Mouse (Mus musculus): ENCODE data around the gene Vrk1. TPM values are rescaled to one million over a fixed set of nuclear protein-coding genes. Genes with fewer than 3 reads are reported as not detected.

The Vrk1 gene
- polyA plus RNA-seq, 1 experiment: 65.8 TPM

DNA sequence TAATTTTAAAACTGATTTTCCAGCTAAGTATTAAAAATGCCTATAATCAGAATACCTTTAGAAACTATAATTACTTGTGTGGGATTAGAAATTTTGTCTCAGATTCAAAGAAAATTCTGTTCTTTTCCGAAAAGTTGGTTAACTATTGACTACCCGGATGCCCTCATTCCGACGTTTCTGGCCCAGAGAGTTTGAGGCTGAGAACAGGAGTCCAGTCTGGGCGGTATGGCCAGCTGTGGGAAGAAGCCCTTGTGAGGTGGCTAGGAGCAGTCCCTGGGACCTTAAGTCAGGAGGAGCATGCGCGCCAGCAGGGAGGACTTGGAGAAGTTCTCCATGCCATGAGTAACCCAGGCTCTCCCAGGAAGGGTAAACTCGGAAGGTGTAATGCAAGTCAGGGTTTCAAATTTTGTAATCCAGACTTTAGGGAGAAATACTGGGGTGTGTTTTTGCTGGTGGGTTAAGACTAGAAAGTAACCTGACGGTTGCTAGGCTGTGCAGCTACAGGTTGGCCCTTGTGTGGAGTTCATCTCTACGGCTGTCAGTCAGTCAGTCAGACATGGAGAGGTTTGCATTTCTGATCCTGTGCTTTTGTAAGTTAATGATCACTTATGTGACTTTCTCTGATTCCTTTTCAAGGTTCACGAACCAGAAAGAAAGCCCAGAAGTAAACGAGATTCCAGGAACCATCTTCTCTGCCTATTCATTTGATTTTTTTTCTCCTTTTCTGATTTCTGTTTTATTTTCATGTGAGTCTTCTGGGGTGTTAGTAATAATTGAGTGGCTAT, 64.5 kb downstream of the Vrk1 start:
- TF ChIP-seq POLR2A (IDR thresholded peaks at IDR 0.05; ENCODE audit: borderline replicate concordance, control insufficient read depth, low read depth, low read length) (no peak), CTCF (IDR thresholded peaks at IDR 0.05; ENCODE audit: control insufficient read depth, insufficient read depth, low read length) (no peak)
- H3K4me3 ChIP-seq (replicated peaks; ENCODE audit: control insufficient read depth, low read depth, low read length): no peak overlapping the region
- no peaks in the 10 kb centered on the region for H3K4me1 ChIP-seq (ENCODE audit: control insufficient read depth, insufficient read depth, low read length)
- H3K27ac ChIP-seq (ENCODE audit: control insufficient read depth, insufficient read depth, low read depth, low read length, poor library complexity): no peak overlapping the region
- 90% methylated on average over 12 of the region's 12 CpGs for WGBS

DNA sequence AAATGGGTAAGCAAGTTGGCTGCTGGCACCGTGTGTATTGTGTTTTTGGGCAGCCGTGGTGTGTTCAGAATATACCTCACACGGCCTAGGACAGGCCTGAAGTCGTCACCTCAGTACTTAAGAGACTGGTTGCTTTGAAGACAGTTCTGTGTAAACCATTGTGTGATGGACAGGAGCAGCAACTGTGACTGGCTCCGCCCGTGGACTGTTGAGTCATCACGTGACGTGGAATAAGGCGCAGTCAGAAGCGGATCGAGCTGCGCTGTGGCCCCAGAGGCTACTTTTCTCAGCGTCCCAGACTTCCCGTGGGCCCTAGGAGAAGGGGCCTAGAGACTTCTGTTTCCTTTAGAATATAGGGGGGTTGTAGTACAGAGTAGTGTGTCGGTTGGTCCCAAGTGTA, 66.1 kb downstream of the Vrk1 start:
- no peak overlapping the region for H3K4me3 ChIP-seq (replicated peaks; ENCODE audit: control insufficient read depth, low read depth, low read length)
- no peaks in the 10 kb centered on the region for H3K4me1 ChIP-seq (ENCODE audit: control insufficient read depth, insufficient read depth, low read length)
- no peak overlapping the region for H3K27ac ChIP-seq (ENCODE audit: control insufficient read depth, insufficient read depth, low read depth, low read length, poor library complexity)
- no peak for TF ChIP-seq POLR2A (IDR thresholded peaks at IDR 0.05; ENCODE audit: borderline replicate concordance, control insufficient read depth, low read depth, low read length)
- TF ChIP-seq CTCF (IDR thresholded peaks at IDR 0.05; ENCODE audit: control insufficient read depth, insufficient read depth, low read length): no peak
- WGBS: 92% methylated on average over 15 of the region's 15 CpGs

DNA sequence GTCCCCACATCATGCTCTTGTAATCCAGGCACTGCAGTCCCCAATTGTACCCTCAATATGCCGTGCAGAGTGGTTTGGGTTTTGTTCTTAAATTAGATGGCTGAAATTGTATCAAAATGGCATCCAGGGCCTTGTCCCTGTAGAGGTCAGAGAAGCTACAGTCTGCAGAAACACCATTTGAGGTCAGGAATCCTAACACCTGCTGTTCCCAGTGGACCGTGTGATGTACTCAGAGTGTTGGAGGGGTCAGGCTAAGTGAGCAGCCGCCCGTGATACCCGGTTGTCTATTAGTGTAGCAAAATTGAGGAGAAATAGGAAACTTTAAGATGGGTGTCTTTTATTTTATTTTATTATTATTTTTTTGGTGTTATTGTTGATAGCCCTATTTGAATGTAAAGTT, 70.5 kb downstream of the Vrk1 start:
- Histone ChIP-seq H3K27ac (ENCODE audit: control insufficient read depth, insufficient read depth, low read depth, low read length, poor library complexity) (no peak overlapping the region), H3K4me1 (ENCODE audit: control insufficient read depth, insufficient read depth, low read length) (no peaks in the 10 kb centered on the region), H3K4me3 (replicated peaks; ENCODE audit: control insufficient read depth, low read depth, low read length) (no peak overlapping the region)
- 91% methylated on average over 5 of the region's 5 CpGs for WGBS
- TF ChIP-seq CTCF (IDR thresholded peaks at IDR 0.05; ENCODE audit: control insufficient read depth, insufficient read depth, low read length) (no peak), POLR2A (IDR thresholded peaks at IDR 0.05; ENCODE audit: borderline replicate concordance, control insufficient read depth, low read depth, low read length) (no peak)

DNA sequence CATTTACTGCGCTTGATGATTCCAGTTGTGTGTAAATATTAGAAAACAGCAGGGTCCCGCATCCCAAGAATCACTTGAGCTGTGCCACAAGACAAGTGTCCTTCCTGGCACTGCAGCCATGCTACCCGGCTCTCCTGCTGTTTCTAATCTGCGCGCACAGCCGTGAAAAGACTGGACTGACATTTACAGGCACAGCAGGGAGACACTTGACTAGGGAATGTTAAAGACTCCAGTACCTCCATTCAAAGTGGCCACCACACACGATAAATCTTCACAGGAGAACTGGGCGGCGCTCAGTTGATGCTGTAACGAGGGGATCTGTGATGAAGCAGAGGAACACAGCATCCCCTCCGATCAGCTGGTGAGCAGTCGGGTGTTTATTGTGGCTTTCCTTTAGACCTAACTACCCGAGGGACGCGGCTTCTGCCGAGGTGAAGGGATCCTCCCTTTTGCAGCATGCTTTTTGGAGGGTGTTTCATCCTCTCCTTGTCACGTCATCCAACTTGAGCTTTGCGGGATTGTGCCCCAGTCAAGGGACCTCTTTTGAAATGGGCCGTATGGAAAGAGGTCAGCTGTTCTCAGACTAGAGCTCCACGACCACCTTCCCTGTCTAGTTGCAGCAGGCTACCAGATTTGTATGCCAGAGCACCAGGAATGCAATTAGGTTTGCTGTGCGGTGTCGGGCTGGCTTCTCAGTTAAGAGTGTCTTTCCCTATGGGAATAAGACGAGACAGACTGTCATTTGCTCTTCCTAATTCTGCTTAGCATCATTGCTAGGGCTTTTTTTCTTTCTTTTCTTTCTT, 71.1 kb downstream of the Vrk1 start:
- TF ChIP-seq POLR2A (IDR thresholded peaks at IDR 0.05; ENCODE audit: borderline replicate concordance, control insufficient read depth, low read depth, low read length) (no peak), CTCF (IDR thresholded peaks at IDR 0.05; ENCODE audit: control insufficient read depth, insufficient read depth, low read length) (no peak)
- H3K4me1 ChIP-seq (ENCODE audit: control insufficient read depth, insufficient read depth, low read length): no peaks in the 10 kb centered on the region
- H3K27ac ChIP-seq (ENCODE audit: control insufficient read depth, insufficient read depth, low read depth, low read length, poor library complexity): no peak overlapping the region; the same call in 1 of the 2 replicates
- H3K4me3 ChIP-seq (replicated peaks; ENCODE audit: control insufficient read depth, low read depth, low read length): no peak overlapping the region
- WGBS: 85% methylated on average over 23 of the region's 23 CpGs

DNA sequence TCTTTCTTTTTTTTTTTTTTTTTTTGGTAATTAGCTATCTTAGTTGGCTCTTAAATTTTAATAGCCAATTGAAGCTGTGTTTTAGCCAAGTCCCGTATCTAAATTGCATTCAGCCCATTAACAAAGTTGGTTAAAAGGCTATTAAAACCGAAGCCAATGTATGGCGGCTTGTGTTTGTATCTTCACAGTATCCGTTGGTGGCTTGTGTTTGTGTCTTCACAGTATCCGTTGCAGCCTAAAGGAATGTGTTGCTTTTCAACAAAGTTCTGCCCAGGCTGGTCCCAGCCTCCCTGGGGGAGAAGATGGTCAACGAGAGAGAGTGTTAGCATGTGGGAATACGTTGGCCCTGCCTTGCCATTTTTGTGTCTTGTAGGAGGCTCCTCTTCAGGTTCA, 71.7 kb downstream of the Vrk1 start:
- TF ChIP-seq POLR2A (IDR thresholded peaks at IDR 0.05; ENCODE audit: borderline replicate concordance, control insufficient read depth, low read depth, low read length): no peak
- TF ChIP-seq CTCF (IDR thresholded peaks at IDR 0.05; ENCODE audit: control insufficient read depth, insufficient read depth, low read length): no peak
- H3K4me1 ChIP-seq (ENCODE audit: control insufficient read depth, insufficient read depth, low read length): no peaks in the 10 kb centered on the region
- H3K4me3 ChIP-seq (replicated peaks; ENCODE audit: control insufficient read depth, low read depth, low read length): no peak overlapping the region
- 92% methylated on average over 7 of the region's 7 CpGs for WGBS
- H3K27ac ChIP-seq (ENCODE audit: control insufficient read depth, insufficient read depth, low read depth, low read length, poor library complexity): no peak overlapping the region

DNA sequence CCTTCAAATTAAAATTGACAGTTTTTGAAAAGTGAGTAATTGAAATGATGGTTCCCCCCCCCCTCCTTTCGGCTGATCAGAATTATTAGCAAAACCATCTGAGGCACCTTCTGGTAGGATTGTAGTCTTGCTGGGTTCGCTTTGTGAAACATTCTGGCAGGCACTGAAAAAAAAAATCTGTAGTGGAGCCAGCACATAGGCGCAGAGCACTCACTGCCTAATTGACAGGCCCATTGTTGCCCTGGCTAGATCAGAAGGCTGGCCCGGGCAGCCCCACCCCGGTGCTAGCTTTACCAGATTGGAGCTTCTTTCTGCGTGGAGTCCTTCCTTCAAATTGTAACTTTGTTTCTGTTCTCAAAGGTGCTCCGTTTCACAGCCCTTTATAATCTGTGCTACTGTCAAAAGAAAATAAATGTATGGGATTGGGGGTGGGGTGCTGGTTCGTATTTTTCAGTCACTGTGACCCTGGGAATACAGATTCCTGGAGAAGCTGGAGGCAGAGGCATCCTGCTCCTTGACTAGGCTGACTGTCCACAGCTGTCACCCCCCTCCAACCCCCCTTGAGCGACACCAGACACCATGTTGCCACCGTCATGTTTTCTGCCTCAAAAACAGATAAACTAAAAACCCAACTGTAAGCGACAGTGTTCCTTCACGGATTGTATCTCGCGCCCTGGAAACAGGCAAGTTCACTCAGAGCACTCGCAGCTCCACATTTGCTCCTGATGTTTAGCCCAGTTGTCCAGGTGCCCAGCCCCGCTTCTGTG, 72.3 kb downstream of the Vrk1 start:
- Histone ChIP-seq H3K27ac (ENCODE audit: control insufficient read depth, insufficient read depth, low read depth, low read length, poor library complexity) (no peak overlapping the region), H3K4me1 (ENCODE audit: control insufficient read depth, insufficient read depth, low read length) (no peaks in the 10 kb centered on the region), H3K4me3 (replicated peaks; ENCODE audit: control insufficient read depth, low read depth, low read length) (no peak overlapping the region)
- WGBS: 88% methylated on average over 16 of the region's 16 CpGs
- TF ChIP-seq POLR2A (IDR thresholded peaks at IDR 0.05; ENCODE audit: borderline replicate concordance, control insufficient read depth, low read depth, low read length): no peak
- TF ChIP-seq CTCF (IDR thresholded peaks at IDR 0.05; ENCODE audit: control insufficient read depth, insufficient read depth, low read length): no peak

DNA sequence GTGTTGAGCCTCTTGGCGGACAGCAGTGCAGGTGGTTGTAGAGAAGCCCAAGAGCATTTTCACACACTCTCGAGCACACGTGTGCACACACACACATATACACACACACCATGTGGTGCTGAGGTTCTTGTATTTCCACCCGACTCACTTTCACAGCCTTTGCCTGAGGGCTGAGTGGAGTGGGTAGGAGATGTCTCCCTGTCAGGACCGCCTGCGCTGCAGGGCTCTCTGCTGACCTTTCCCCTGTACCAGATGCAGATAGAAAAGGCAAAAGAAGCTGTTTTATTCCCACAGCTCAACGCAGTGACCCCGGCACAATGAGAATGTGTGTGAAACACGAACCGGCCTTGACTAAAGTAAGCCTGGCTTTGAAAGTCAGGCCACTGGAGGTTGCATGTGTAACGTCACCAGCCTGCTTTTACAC, 72.9 kb downstream of the Vrk1 start:
- WGBS: 90% methylated on average over 11 of the region's 11 CpGs
- H3K27ac ChIP-seq (ENCODE audit: control insufficient read depth, insufficient read depth, low read depth, low read length, poor library complexity): no peak overlapping the region
- no peaks in the 10 kb centered on the region for H3K4me1 ChIP-seq (ENCODE audit: control insufficient read depth, insufficient read depth, low read length)
- TF ChIP-seq CTCF (IDR thresholded peaks at IDR 0.05; ENCODE audit: control insufficient read depth, insufficient read depth, low read length) (no peak), POLR2A (IDR thresholded peaks at IDR 0.05; ENCODE audit: borderline replicate concordance, control insufficient read depth, low read depth, low read length) (no peak)
- H3K4me3 ChIP-seq (replicated peaks; ENCODE audit: control insufficient read depth, low read depth, low read length): no peak overlapping the region

DNA sequence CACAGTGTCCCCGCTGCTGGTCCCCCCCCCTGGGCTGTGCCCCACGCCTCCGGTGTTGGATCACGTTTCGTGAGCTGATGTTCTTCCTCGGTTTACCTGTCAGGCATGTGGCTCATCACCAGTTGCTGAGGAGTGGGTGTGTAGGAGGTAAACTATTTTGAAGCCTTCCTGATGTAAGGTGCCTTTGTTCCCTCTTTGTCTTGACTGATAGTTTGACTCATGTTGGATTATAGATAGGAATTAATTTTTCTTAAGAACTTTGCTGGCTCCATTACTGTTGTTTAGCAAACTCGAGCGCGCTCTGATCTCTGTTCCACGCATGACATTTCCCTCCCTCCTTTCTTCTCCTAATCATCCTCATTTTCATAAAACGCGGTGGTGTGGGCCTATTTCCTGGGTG, 74.1 kb downstream of the Vrk1 start:
- Histone ChIP-seq H3K27ac (ENCODE audit: control insufficient read depth, insufficient read depth, low read depth, low read length, poor library complexity) (no peak overlapping the region), H3K4me1 (ENCODE audit: control insufficient read depth, insufficient read depth, low read length) (no peaks in the 10 kb centered on the region), H3K4me3 (replicated peaks; ENCODE audit: control insufficient read depth, low read depth, low read length) (no peak overlapping the region)
- TF ChIP-seq POLR2A (IDR thresholded peaks at IDR 0.05; ENCODE audit: borderline replicate concordance, control insufficient read depth, low read depth, low read length) (no peak), CTCF (IDR thresholded peaks at IDR 0.05; ENCODE audit: control insufficient read depth, insufficient read depth, low read length) (no peak)
- 91% methylated on average over 12 of the region's 12 CpGs for WGBS

Data from bone marrow, adult 2 months (tissue).